Mouse (Mus musculus): ENCODE results near the gene Lamtor2.

Lamtor2 gene

GRCm38 (mm10) chr3:88552676-88553524 is at the start of gene Lamtor2:
Gene Lamtor2 (minus strand): TSS chr3:88553074.
- under 1% methylated on average over 48 of the region's 48 CpGs for WGBS

DNA sequence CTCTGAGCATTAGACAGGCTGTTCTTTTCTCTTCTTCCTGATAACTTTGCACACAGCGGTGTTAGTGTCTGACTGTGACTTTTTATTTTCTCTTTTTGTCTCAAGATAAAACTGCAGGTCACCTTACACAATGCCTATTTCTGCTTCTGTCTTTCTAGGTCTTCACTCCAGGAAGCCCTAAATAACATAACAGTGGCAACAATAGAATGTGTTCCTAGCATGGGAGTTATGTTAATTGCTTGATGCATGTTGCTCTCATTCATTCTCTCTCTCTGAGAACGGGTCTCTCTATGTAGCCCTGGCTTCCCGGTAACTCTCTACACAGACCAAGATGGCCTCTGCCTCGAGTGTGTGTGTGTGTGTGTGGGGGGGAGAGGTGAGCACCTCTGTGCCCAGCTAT is 49.6 kb upstream of the Lamtor2 start:
- 67% methylated on average over 4 of the region's 4 CpGs for WGBS

DNA sequence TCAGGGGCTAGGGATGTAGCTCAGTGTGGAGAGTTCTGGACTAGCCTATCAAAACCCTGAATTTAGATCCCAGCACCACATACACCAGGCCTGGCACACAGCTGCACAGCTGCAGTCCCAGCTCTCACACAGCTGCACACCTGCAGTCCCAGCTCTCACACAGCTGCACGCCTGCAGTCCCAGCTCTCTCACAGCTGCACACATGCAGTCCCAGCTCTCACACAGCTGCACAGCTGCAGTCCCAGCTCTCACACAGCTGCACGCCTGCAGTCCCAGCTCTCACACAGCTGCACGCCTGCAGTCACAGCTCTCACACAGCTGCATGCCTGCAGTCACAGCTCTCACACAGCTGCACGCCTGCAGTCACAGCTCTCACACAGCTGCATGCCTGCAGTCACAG is 43.7 kb upstream of the Lamtor2 start:
- 90% methylated on average over 4 of the region's 4 CpGs for WGBS

- WGBS, result 65% methylated on average over 10 of the region's 10 CpGs
These were observed 41.2 kb upstream of the Lamtor2 start for GRCm38 (mm10) chr3:88593893-88594580.

- WGBS, result 74% methylated on average over 10 of the region's 10 CpGs
These were observed 40.2 kb upstream of the Lamtor2 start for GRCm38 (mm10) chr3:88592942-88593576.

DNA sequence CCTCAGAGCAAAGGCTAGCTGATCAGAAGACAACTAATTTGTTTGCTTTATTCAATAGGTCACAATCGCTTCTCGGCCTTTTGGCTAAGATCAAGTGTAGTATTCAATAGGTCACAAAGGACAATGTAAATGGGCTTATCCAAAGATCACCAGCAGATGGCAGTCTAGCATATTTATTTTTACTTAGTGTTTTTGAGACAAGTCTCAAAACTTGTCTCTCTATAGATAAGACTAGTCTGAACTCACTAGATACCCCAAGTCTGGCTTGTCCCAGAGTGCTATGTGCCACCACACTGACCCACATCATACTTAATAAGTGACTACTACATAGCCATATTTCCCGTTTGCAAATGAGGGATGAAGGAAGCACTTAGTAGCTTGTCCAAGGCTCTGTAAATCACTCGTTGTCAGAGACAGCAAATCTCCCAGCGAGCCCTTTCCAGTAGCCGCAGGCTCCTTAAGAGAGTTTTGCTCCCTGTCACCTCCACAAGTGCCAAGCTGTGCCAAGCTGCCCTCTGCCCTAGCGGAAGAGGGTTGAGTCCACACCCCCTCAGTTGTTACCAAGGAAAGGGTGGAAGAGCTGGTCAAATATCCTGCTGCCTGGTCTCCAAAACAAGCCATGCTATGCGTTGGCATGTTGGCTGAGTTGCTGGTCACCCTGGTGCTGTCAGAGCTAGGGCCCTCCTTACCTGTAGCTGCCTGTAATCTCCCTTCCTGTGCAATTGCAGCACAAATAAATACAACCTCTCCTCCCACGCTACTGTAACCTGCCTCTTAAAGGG is 39.3 kb upstream of the Lamtor2 start:
- 22% methylated on average over 9 of the region's 9 CpGs for WGBS

DNA sequence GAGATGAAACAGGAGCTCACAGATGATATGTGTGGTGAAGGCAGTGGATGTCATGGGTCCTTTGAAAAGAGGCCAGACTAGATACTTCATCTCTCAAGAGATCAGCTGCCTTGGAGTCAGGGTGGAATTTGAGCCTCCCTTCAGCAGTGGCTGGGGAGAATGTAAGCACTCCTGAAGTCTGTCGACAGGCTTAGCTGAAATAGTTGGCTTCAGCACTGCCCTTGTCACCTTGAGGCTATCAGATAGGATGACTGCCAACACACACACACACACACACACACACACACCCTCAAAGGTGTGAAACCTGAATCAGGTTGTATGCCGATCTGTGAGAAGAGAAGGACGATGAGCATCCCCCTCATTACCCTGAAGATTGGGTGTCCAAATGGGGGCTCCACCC is 38.2 kb upstream of the Lamtor2 start:
- 66% methylated on average over 3 of the region's 3 CpGs for WGBS

- 35% methylated on average over 5 of the region's 5 CpGs for WGBS
These were observed 37.4 kb upstream of the Lamtor2 start for GRCm38 (mm10) chr3:88590246-88590645.

DNA sequence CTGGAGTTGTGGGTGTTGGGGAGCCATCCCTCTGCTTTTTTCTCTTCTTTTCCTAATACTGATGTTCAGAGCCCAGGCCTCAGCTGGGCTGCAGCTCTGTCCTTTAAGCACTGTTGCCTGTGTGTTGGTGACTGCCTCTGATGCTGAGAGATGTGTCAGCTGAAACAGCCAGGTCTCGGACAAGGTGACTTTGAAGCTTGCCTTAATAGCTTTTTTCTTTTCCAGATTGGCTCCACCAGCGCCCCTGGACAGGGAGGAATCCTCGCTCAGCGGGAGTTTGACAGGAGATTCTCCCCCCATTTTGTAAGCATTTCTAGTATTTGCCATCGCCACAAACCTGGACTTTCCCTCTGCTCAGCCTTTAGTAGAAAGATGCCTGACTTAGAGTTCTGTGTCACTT is 33.8 kb upstream of the Lamtor2 start:
- WGBS, result 88% methylated on average over 5 of the region's 5 CpGs

GRCm38 (mm10) chr3:88585769-88586168 is 32.9 kb upstream of the Lamtor2 start:
- WGBS, result 96% methylated on average over 6 of the region's 6 CpGs

DNA sequence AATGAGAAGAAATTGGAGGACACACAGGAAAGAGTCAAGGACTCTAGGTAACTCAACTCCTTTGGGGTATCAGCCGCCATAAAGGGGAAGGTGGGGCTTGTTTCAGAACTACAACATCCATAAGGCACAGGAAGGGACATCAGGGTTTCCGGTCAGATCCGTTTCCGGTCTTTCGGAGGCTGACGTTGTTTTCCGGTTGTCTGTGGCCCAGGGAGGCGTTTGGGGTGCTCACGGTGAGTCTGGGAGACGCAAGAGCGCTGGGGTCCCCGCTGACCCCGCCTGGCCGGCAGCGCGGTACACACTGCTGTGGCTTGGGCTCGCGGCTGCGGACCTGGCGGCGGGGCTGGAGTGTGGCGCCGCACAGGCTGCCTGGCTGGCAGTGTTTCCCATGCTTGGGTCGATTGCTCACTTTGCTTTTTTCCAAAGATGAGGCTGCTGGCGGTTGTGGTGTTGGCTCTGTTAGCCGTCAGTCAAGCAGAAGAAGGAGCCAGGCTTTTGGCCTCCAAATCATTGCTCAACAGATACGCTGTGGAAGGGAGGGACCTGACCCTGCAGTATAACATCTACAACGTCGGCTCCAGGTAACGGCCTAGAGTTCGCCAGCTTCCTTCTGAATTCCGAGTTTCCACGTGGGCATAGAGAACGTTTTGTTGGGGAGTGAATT is 26.7 kb upstream of the Lamtor2 start:
- WGBS, result 1% methylated on average over 34 of the region's 34 CpGs

DNA sequence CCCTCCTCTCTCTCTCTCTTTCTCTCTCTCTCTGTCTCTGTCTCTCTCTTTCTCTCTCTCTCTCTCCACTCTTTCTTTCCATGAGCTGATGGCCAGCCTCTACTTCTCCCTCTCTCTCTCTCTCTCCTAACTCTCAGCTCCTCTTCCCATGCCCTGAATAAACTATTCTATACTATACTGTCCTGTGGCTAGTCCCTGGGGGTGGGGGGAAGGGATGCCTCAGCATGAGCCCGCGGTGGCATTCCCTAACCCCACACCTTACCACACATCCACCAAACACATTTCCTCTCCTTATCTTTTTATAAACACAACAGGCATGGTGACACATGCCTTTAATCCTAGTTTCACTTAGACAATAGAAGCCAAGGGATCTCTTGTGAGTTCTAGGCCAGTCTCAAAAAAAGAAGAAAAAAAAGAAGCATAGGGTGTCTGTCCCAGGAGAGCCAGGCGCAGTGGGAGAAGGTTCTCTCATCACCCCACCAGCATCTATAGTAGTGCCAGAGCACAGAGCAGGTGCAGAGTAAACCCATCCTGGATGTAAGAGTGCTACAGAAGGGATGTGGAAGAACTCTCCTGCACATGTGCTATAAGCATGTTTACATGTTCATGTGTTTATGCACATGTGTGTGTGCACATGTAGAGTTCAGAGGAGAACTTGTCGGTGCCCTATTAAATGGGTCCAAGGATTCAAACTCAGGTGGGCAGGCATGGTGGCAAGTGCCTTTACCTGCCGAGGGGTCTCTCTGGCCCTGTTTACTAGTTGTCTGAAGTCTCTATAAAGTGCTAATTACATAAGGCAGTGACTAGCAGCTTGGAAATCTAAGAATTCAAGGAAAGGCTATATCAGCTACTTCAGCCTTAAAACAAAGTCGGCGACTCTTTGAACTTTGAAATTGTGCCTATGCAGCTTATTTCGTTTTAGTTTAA is 25.9 kb upstream of the Lamtor2 start:
- WGBS, result 49% methylated on average over 8 of the region's 8 CpGs

GRCm38 (mm10) chr3:88577846-88578245 is 25.0 kb upstream of the Lamtor2 start:
- 83% methylated on average over 5 of the region's 5 CpGs for WGBS

DNA sequence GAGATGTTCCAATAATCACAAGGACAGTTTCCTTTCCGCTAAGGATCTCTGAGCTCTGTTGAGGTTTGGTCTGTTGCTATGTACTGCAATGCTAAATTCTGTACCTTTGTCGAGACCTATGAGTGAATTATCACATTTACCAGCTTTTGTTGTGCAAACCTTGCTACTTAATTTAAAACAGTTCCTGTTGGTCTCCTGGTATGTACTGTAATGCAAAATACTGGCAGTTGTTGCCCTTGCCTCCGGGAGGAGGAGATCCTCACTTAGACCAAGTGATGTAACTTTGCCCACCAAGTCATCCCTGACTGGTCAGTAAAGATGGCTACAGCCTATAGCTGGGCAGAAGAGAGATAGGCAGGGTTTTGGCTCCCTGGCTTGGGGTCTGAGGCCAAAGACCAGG is 22.7 kb upstream of the Lamtor2 start, which contains the start of gene Ssr2:
Ssr2 (plus strand) TSS at position 337 of the 400 bp plus-strand sequence.
- 94% methylated on average over 3 of the region's 3 CpGs for WGBS

- WGBS, result 82% methylated on average over 2 of the region's 2 CpGs
These were observed 20.9 kb upstream of the Lamtor2 start for GRCm38 (mm10) chr3:88573810-88574209.

GRCm38 (mm10) chr3:88572835-88573234 is 20.0 kb upstream of the Lamtor2 start:
- 83% methylated on average over 2 of the region's 2 CpGs for WGBS

DNA sequence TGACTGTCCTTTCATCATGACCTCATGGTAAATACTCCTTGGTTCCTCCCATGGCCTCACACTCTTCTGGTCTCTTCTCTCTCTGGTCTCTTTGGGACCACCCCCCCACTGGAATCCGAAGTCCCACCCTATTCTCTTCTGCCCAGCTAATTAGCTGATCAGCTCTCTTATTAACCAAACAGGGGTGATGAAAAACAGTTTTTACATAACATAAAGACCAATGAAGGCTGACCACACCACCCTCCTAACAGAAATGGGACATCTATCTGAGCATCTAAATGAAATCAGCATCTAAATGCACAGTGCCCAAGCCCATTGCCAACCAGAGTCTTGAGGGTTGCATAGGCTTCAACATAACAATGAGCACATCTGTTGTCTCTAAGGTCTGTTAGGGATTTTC is 19.0 kb upstream of the Lamtor2 start:
- WGBS, result 84% methylated on average over 1 of the region's 1 CpGs

DNA sequence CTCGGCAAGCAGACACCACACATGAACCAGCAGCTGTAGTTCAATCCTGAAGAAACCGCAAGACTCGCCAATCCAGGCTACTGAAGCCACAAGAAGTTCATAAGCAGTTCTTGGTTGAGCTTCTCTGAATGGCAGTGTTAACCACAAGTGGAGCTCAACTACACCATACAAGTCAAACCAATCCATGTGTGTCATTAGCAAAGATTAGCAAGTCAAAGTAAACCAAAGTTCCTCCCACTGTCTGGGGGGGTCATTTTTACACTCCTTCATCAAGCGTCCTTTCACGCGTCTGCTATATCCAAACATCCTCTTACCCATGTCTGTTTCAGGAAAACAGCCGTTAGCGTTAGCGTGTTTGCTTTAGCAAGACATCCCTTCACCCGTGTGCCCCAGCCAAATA is 17.5 kb upstream of the Lamtor2 start:
- WGBS, result 91% methylated on average over 10 of the region's 10 CpGs

GRCm38 (mm10) chr3:88569694-88570093 is 16.8 kb upstream of the Lamtor2 start:
- WGBS, result 75% methylated on average over 5 of the region's 5 CpGs

- 97% methylated on average over 2 of the region's 2 CpGs for WGBS
These were observed 16.2 kb upstream of the Lamtor2 start for GRCm38 (mm10) chr3:88569093-88569492.

Data from cerebral cortex, adult 2 months (tissue).